Comparison of ENCODE assay signal across 8 mouse cellular contexts in the genomic region with DNA sequence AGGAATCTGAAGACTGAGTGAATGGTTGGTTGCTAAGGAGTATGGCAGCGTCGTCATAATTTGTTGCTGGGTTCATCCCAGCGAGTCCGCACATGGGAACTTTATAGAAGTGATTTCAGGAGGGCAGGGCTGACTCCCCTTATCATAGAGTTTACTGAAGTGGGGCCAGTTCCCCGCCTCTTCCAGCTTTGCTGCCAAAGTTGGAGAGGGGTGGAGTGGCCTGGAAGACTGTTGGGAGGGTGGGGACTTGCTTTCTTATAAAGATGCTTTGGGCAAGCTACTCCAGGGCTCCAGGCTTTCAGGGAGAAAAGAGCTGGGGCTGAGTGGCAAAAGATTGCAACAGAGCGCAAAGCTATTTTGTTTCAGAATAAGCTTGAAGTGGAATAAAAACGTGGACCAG. TPM values are rescaled to one million over a fixed set of nuclear protein-coding genes. Genes with fewer than 3 reads are reported as not detected.
DNase-seq lines count a peak whose midpoint lies in the region; ATAC-seq lines count a peak whose summit lies in the region.

No protein-coding gene starts in this region.

- no peaks in the 10 kb centered on the region for H3K36me3 ChIP-seq in forebrain, embryonic 15.5 days
- H3K36me3 ChIP-seq in hindbrain, embryonic 10.5 days = no peaks in the 10 kb centered on the region
- no peaks in the 10 kb centered on the region for H3K36me3 ChIP-seq in neural tube, embryonic 13.5 days

- H3K9ac ChIP-seq in forebrain, embryonic 15.5 days (replicated peaks) = peak overlapping the region; percentile 61; the same call in 1 of the 2 replicates
- H3K9ac ChIP-seq in neural tube, embryonic 13.5 days = no peak overlapping the region

- H3K4me2 ChIP-seq in forebrain, embryonic 15.5 days (replicated peaks) = peak overlapping the region; percentile 92
- peak overlapping the region; percentile 92 for H3K4me2 ChIP-seq in neural tube, embryonic 13.5 days

- H3K4me1 ChIP-seq in forebrain, embryonic 15.5 days = peaks cover 17% of the 10 kb centered on the region
- H3K4me1 ChIP-seq in hindbrain, embryonic 10.5 days (replicated peaks) = peaks cover 18% of the 10 kb centered on the region
- peaks cover 17% of the 10 kb centered on the region for H3K4me1 ChIP-seq in neural tube, embryonic 13.5 days (replicated peaks)

- H3K9me3 ChIP-seq in forebrain, embryonic 15.5 days = no peaks in the 10 kb centered on the region
- H3K9me3 ChIP-seq in hindbrain, embryonic 10.5 days = no peaks in the 10 kb centered on the region
- no peaks in the 10 kb centered on the region for H3K9me3 ChIP-seq in neural tube, embryonic 13.5 days

- peak; percentile 2 for DNase-seq in adrenal gland, postnatal 25 days
- no peak for DNase-seq in adrenal gland, adult 8-10 months
- peak; percentile 5 for DNase-seq in hindbrain, embryonic 10.5 days (ENCODE audit: low spot score)
- peak; percentile 17 for DNase-seq in liver
- DNase-seq in right cerebral cortex, postnatal 14 days = no peak
- DNase-seq in left cerebral cortex, adult 11 months (ENCODE audit: low spot score) = no peak

- H3K4me3 ChIP-seq in forebrain, embryonic 15.5 days = peak overlapping the region; percentile 48; the same call in 1 of the 2 replicates
- peak overlapping the region; percentile 64; the same call in 1 of the 2 replicates for H3K4me3 ChIP-seq in hindbrain, embryonic 10.5 days
- H3K4me3 ChIP-seq in neural tube, embryonic 13.5 days = no peak overlapping the region; the same call in 1 of the 2 replicates

- WGBS in forebrain, embryonic 15.5 days = 44% methylated on average over 7 of the region's 7 CpGs
- WGBS in hindbrain, embryonic 10.5 days = 44% methylated on average over 7 of the region's 7 CpGs
- 46% methylated on average over 7 of the region's 7 CpGs for WGBS in neural tube, embryonic 13.5 days

- H3K27ac ChIP-seq in forebrain, embryonic 15.5 days (replicated peaks) = no peak overlapping the region
- H3K27ac ChIP-seq in hindbrain, embryonic 10.5 days = no peak overlapping the region
- H3K27ac ChIP-seq in neural tube, embryonic 13.5 days (replicated peaks) = no peak overlapping the region

- peaks cover 4% of the 10 kb centered on the region; the same call in 1 of the 2 replicates for H3K27me3 ChIP-seq in forebrain, embryonic 15.5 days
- H3K27me3 ChIP-seq in hindbrain, embryonic 10.5 days (ENCODE audit: insufficient read depth, poor library complexity, severe bottlenecking) = peaks cover 47% of the 10 kb centered on the region
- peaks cover 34% of the 10 kb centered on the region for H3K27me3 ChIP-seq in neural tube, embryonic 13.5 days

- ATAC-seq in forebrain, embryonic 15.5 days (replicated peaks) = no peak
- ATAC-seq in neural tube, embryonic 13.5 days (ENCODE audit: low read depth) = no peak

RNA-seq across cellular contexts. Expression of gene Adamtsl1, which starts 0.7 kb away (rescaled TPM):
- total RNA-seq in adrenal gland, postnatal 25 days (2021) = 8.7 and 10.6 TPM in 2 replicates
- total RNA-seq in adrenal gland, adult 8-10 months (2022) = 10 to 100 TPM in 3 of 4 experiments, 1 to 10 TPM in 1; 9.9 to 30.7 (median 21.9) TPM
- polyA plus RNA-seq in forebrain, embryonic 15.5 days (2015; fragmentation: Nextera tagmentation; extraction: Ambion mirVana) = 5.2 and 6.3 TPM in 2 replicates
- polyA plus RNA-seq in hindbrain, embryonic 10.5 days (2016; fragmentation: Nextera tagmentation; extraction: Ambion mirVana) = 3.7 and 6.2 TPM in 2 replicates
- 16.8 and 16.9 TPM in 2 replicates for polyA plus RNA-seq in neural tube, embryonic 13.5 days (2015; fragmentation: Nextera tagmentation; extraction: Ambion mirVana)

Comparison
In these comparisons a context has a peak if more than half of its experiments do, and no peak if none do; other contexts are left out.
1. DNase-seq: peak in adrenal gland, postnatal 25 days (single experiment), hindbrain, embryonic 10.5 days (single experiment) and liver (single experiment); none in adrenal gland, adult 8-10 months (single experiment), right cerebral cortex, postnatal 14 days (single experiment) and left cerebral cortex, adult 11 months (single experiment).